Mouse (Mus musculus): ENCODE results near the gene Polr1d. TPM values are rescaled to one million over a fixed set of nuclear protein-coding genes. Genes with fewer than 3 reads are reported as not detected.

Gene Polr1d
- total and polyA plus RNA-seq, 3 experiments, result 107 to 188 (median 131) TPM

GRCm38 (mm10) chr5:147057626-147058414 lies 19.0 kb upstream of the Polr1d start:
- peaks cover 13% of the 10 kb centered on the region; the same call in 1 of the 2 replicates for H3K4me1 ChIP-seq (ENCODE audit: insufficient read depth, low read depth, low read length)
- H3K36me3 ChIP-seq (replicated peaks), result peaks cover 27% of the 10 kb centered on the region
- no peaks in the 10 kb centered on the region for H3K27me3 ChIP-seq (ENCODE audit: insufficient read depth, low read length)
- ATAC-seq (ENCODE audit: extremely low read depth, insufficient number of reproducible peaks, low FRiP score, poor library complexity, severe bottlenecking) (no peak), DNase-seq (ENCODE audit: low spot score) (no peak)
- H3K9me3 ChIP-seq (replicated peaks), result no peaks in the 10 kb centered on the region
- H3K4me3 ChIP-seq (ENCODE audit: low read depth, low read length), result no peak overlapping the region
- TF ChIP-seq GATA2 (IDR thresholded peaks at IDR 0.05; ENCODE audit: borderline replicate concordance, low read depth, low read length) (no peak), CTCF (IDR thresholded peaks at IDR 0.05; ENCODE audit: low read depth, low read length) (no peak)

- Histone ChIP-seq H3K4me3 (ENCODE audit: low read depth, low read length) (no peak overlapping the region), H3K36me3 (replicated peaks) (peaks cover 28% of the 10 kb centered on the region), H3K27me3 (ENCODE audit: insufficient read depth, low read length) (no peaks in the 10 kb centered on the region), H3K4me1 (ENCODE audit: insufficient read depth, low read depth, low read length) (peaks cover 12% of the 10 kb centered on the region; the same call in 1 of the 2 replicates), H3K9me3 (replicated peaks) (no peaks in the 10 kb centered on the region)
- DNase-seq (ENCODE audit: low spot score) (no peak), ATAC-seq (ENCODE audit: extremely low read depth, insufficient number of reproducible peaks, low FRiP score, poor library complexity, severe bottlenecking) (no peak)
- TF ChIP-seq CTCF (IDR thresholded peaks at IDR 0.05; ENCODE audit: low read depth, low read length) (no peak), GATA1 (IDR thresholded peaks at IDR 0.05; ENCODE audit: borderline replicate concordance, low read length) (no peak), GATA2 (IDR thresholded peaks at IDR 0.05; ENCODE audit: borderline replicate concordance, low read depth, low read length) (no peak), TAL1 (conservative IDR thresholded peaks at IDR 0.05; ENCODE audit: low read depth, low read length) (no peak), POLR2AphosphoS5 (IDR thresholded peaks at IDR 0.05; ENCODE audit: insufficient replicate concordance, low read depth, low read length) (no peak)
Measured at GRCm38 (mm10) chr5:147058661-147059060, 18.2 kb upstream of the Polr1d start.

DNA sequence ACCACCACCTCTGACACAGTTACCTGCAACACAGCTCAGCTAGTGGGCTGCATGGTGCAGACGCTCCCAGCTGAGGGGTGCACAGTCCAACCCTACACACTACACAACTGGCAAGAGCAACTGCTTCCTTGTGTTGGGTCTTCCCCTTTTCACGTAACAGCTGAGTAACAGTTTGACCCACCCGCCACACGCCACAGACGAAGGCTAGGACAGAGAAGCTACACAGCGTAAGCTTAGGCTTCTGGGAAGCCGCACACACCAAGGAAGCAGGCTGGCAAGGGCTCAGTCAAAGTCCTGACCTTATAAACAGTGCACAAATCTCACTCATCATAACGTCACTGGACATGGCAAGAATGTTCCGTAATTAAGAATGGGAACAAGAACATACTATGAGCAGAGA lies 17.5 kb upstream of the Polr1d start:
- Histone ChIP-seq H3K27me3 (ENCODE audit: insufficient read depth, low read length) (no peaks in the 10 kb centered on the region), H3K9me3 (replicated peaks) (no peaks in the 10 kb centered on the region), H3K4me1 (ENCODE audit: insufficient read depth, low read depth, low read length) (peaks cover 12% of the 10 kb centered on the region; the same call in 1 of the 2 replicates), H3K36me3 (replicated peaks) (peaks cover 31% of the 10 kb centered on the region), H3K4me3 (ENCODE audit: low read depth, low read length) (no peak overlapping the region)
- no peak for ATAC-seq (ENCODE audit: extremely low read depth, insufficient number of reproducible peaks, low FRiP score, poor library complexity, severe bottlenecking)
- no peak for DNase-seq (ENCODE audit: low spot score)
- TF ChIP-seq GATA1 (IDR thresholded peaks at IDR 0.05; ENCODE audit: borderline replicate concordance, low read length) (no peak), TAL1 (conservative IDR thresholded peaks at IDR 0.05; ENCODE audit: low read depth, low read length) (no peak), CTCF (IDR thresholded peaks at IDR 0.05; ENCODE audit: low read depth, low read length) (no peak), GATA2 (IDR thresholded peaks at IDR 0.05; ENCODE audit: borderline replicate concordance, low read depth, low read length) (no peak), POLR2AphosphoS5 (IDR thresholded peaks at IDR 0.05; ENCODE audit: insufficient replicate concordance, low read depth, low read length) (no peak)

DNA sequence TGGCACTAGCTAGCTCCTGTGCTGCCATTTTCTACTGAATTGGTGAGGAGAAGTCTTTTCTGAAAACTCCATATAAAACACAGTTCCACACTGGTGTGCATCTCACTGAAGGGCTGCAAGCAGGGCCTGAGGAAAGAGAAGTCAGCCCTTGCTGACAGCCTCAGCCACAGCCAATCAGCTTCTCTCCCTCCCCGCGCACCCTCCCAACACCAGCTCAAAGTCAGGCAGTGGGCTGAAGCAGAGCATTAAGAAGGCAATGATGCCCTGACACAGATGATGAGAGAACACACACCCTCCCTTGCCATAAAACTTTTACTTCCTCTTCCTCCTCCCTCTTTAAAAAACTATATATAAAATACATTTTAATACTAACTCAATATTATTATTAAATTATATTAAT lies 16.8 kb upstream of the Polr1d start:
- peaks cover 14% of the 10 kb centered on the region; the same call in 1 of the 2 replicates for H3K4me1 ChIP-seq (ENCODE audit: insufficient read depth, low read depth, low read length)
- DNase-seq (ENCODE audit: low spot score) (no peak), ATAC-seq (ENCODE audit: extremely low read depth, insufficient number of reproducible peaks, low FRiP score, poor library complexity, severe bottlenecking) (peak; percentile 22; the same call in 1 of the 2 replicates)
- H3K27me3 ChIP-seq (ENCODE audit: insufficient read depth, low read length), result no peaks in the 10 kb centered on the region
- TF ChIP-seq POLR2AphosphoS5 (IDR thresholded peaks at IDR 0.05; ENCODE audit: insufficient replicate concordance, low read depth, low read length), result no peak
- no peak for TF ChIP-seq GATA1 (IDR thresholded peaks at IDR 0.05; ENCODE audit: borderline replicate concordance, low read length)
- TF ChIP-seq TAL1 (conservative IDR thresholded peaks at IDR 0.05; ENCODE audit: low read depth, low read length), result no peak
- no peak for TF ChIP-seq GATA2 (IDR thresholded peaks at IDR 0.05; ENCODE audit: borderline replicate concordance, low read depth, low read length)
- no peak for TF ChIP-seq CTCF (IDR thresholded peaks at IDR 0.05; ENCODE audit: low read depth, low read length)
- H3K36me3 ChIP-seq (replicated peaks), result peaks cover 36% of the 10 kb centered on the region
- H3K9me3 ChIP-seq (replicated peaks), result no peaks in the 10 kb centered on the region
- no peak overlapping the region for H3K4me3 ChIP-seq (ENCODE audit: low read depth, low read length)

GRCm38 (mm10) chr5:147063215-147063661 lies 13.6 kb upstream of the Polr1d start:
- DNase-seq (ENCODE audit: low spot score) (no peak), ATAC-seq (ENCODE audit: extremely low read depth, insufficient number of reproducible peaks, low FRiP score, poor library complexity, severe bottlenecking) (no peak)
- no peak for TF ChIP-seq GATA1 (IDR thresholded peaks at IDR 0.05; ENCODE audit: borderline replicate concordance, low read length)
- no peak for TF ChIP-seq GATA2 (IDR thresholded peaks at IDR 0.05; ENCODE audit: borderline replicate concordance, low read depth, low read length)
- TF ChIP-seq POLR2AphosphoS5 (IDR thresholded peaks at IDR 0.05; ENCODE audit: insufficient replicate concordance, low read depth, low read length), result no peak
- no peak for TF ChIP-seq CTCF (IDR thresholded peaks at IDR 0.05; ENCODE audit: low read depth, low read length)
- no peak for TF ChIP-seq TAL1 (conservative IDR thresholded peaks at IDR 0.05; ENCODE audit: low read depth, low read length)
- peaks cover 28% of the 10 kb centered on the region for H3K36me3 ChIP-seq (replicated peaks)
- H3K27me3 ChIP-seq (ENCODE audit: insufficient read depth, low read length), result no peaks in the 10 kb centered on the region
- no peaks in the 10 kb centered on the region for H3K9me3 ChIP-seq (replicated peaks)
- H3K4me1 ChIP-seq (ENCODE audit: insufficient read depth, low read depth, low read length), result peaks cover 10% of the 10 kb centered on the region; the same call in 1 of the 2 replicates
- H3K4me3 ChIP-seq (ENCODE audit: low read depth, low read length), result no peak overlapping the region

DNA sequence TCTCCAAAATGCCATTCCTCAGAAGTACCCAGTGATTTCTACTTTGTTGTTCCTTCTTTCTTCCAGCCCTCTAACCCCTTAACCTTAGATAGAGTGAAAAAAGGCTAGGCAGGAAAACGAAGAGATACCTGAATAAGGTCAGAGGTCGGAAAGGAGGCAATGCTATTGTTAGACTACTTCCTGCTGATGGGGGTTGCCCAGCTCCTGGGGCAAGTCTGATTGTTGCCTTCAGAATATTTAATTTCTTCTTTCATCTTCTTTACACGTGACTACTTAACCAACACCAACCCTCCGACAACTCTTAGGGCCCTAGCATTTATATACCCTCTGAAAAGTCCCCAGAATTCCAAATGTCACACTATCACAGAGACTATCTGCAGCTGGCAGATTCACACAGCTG lies 10.7 kb upstream of the Polr1d start:
- H3K4me3 ChIP-seq (ENCODE audit: low read depth, low read length), result no peak overlapping the region
- ATAC-seq (ENCODE audit: extremely low read depth, insufficient number of reproducible peaks, low FRiP score, poor library complexity, severe bottlenecking) (no peak), DNase-seq (ENCODE audit: low spot score) (no peak)
- no peaks in the 10 kb centered on the region for H3K27me3 ChIP-seq (ENCODE audit: insufficient read depth, low read length)
- peaks cover 12% of the 10 kb centered on the region for H3K4me1 ChIP-seq (ENCODE audit: insufficient read depth, low read depth, low read length)
- H3K36me3 ChIP-seq (replicated peaks), result peaks cover 40% of the 10 kb centered on the region
- no peak for TF ChIP-seq GATA2 (IDR thresholded peaks at IDR 0.05; ENCODE audit: borderline replicate concordance, low read depth, low read length)
- no peaks in the 10 kb centered on the region for H3K9me3 ChIP-seq (replicated peaks)

Data from G1E (cell line).